ENCODE assay signal across 15 mouse cellular contexts in the genomic region with DNA sequence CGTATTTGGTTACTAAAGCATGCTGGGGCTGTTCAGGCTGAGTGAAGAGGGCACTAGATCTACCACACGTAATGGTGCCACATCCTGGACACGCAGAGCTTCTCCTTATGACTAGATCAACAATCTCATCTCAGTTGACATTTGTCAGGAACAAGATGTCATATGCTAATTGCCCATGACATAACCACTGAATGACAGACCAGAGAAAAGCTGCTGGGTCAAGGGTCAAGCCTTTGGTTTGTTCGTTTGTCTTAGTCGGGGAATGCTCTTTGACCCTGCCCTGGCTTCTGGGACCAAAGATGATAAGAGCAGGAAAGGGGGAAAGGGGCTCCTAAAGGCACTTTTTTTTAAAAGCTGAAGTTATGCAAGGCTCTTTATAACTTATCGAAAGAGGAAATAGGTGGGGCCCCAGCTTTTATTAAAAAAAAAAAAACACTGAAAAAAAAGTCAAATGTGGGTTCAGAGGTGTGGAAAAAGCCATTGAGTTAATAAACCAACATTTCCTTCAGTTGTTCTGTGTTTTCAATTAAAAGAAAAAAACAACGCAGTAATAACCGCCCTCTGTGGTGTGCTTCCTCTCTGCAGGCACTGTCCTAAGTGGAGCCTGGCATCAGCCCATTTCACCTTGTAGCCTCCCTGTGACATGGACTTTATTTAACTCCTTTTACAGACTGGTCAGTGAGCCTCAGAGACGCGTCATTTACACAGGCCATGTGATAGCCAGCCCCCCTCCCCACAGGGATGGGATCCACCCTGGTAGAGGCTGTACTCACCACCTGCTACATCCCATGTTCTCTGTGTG. TPM values are rescaled to one million over a fixed set of nuclear protein-coding genes. Genes with fewer than 3 reads are reported as not detected.
DNase-seq lines count a peak whose midpoint lies in the region; ATAC-seq and TF ChIP-seq lines count a peak whose summit lies in the region.
"Had no signal": no experiment of that assay in that cellular context is flagged by ENCODE, and none has a peak within 500 bp of the region (broad histone marks: within the 10 kb centered on the region; RNA-seq: fewer than 3 reads in every experiment).

No protein-coding gene starts in this region.

- no peak for TF ChIP-seq CTCF in lung, adult 2 months (IDR thresholded peaks at IDR 0.05; ENCODE audit: insufficient read depth, low read length)

- no peak overlapping the region for H3K4me2 ChIP-seq in forebrain, embryonic 11.5 days (ENCODE audit: low read depth, low read length, severe bottlenecking)
- H3K4me2 ChIP-seq: embryonic facial prominence, embryonic 15.5 days; heart, embryonic 13.5 days; midbrain, embryonic 13.5 days had no signal

- 29% methylated on average over 10 of the region's 10 CpGs for WGBS in lung, adult 2 months
- 70% methylated on average over 10 of the region's 10 CpGs for WGBS in forebrain, embryonic 11.5 days

- H3K36me3 ChIP-seq in forebrain, embryonic 11.5 days (ENCODE audit: control insufficient read depth, insufficient read depth, low read length), result no peaks in the 10 kb centered on the region
- H3K36me3 ChIP-seq: embryonic facial prominence, embryonic 15.5 days; heart, embryonic 13.5 days; midbrain, embryonic 13.5 days had no signal

- H3K4me1 ChIP-seq in lung, adult 2 months (ENCODE audit: control insufficient read depth, insufficient read depth, low read length), result no peaks in the 10 kb centered on the region
- no peaks in the 10 kb centered on the region for H3K4me1 ChIP-seq in forebrain, embryonic 11.5 days (replicated peaks; ENCODE audit: control insufficient read depth, insufficient read depth, low read length)
- H3K4me1 ChIP-seq: embryonic facial prominence, embryonic 15.5 days; heart, embryonic 13.5 days; midbrain, embryonic 13.5 days had no signal

- no peak for TF ChIP-seq POLR2A in lung, adult 2 months (IDR thresholded peaks at IDR 0.05; ENCODE audit: borderline replicate concordance, extremely low read depth, low read depth, low read length)

- DNase-seq in lung, postnatal 36 days, result peak; percentile 43
- DNase-seq in lung, adult 2 months, result no peak
- DNase-seq in T-cell, adult 2 months (ENCODE audit: low spot score), result peak; percentile 52
- DNase-seq in spleen, postnatal 36 days (ENCODE audit: low spot score in 2 of 2), result peak; percentile 77 to 78
- DNase-seq in forebrain, embryonic 11.5 days (ENCODE audit: low spot score), result no peak
- DNase-seq in left cerebral cortex, postnatal 25 days (ENCODE audit: low spot score in 2 of 2), result no peak
- DNase-seq: adrenal gland, postnatal 14 days; cerebellum, adult 8-10 months; layer of hippocampus, adult 9-11 months; liver had no signal

- peak; percentile 45 to 50; a peak in 3 of 4 replicates for ATAC-seq in hematopoietic stem cell, adult 5-6 weeks (replicated peaks in 1 of 2; ENCODE audit: insufficient read depth in 1 of 2, low FRiP score in 2 of 2, low TSS enrichment in 1 of 2, low read depth in 1 of 2, poor library complexity in 2 of 2, severe bottlenecking in 2 of 2)
- no peak for ATAC-seq in forebrain, embryonic 11.5 days (replicated peaks; ENCODE audit: low FRiP score)
- ATAC-seq: midbrain, embryonic 13.5 days had no signal

- H3K27ac ChIP-seq in forebrain, embryonic 11.5 days (ENCODE audit: low read depth, low read length), result no peak overlapping the region
- H3K27ac ChIP-seq: embryonic facial prominence, embryonic 15.5 days; heart, embryonic 13.5 days; midbrain, embryonic 13.5 days had no signal

- H3K4me3 ChIP-seq in lung, adult 2 months (replicated peaks; ENCODE audit: extremely low read depth, low read depth, low read length), result no peak overlapping the region
- H3K4me3 ChIP-seq in forebrain, embryonic 11.5 days (ENCODE audit: low read depth, low read length), result no peak overlapping the region
- H3K4me3 ChIP-seq: embryonic facial prominence, embryonic 15.5 days; heart, embryonic 13.5 days; midbrain, embryonic 13.5 days had no signal

- no peaks in the 10 kb centered on the region for H3K27me3 ChIP-seq in forebrain, embryonic 11.5 days (ENCODE audit: control insufficient read depth, insufficient read depth, low read length)
- H3K27me3 ChIP-seq: embryonic facial prominence, embryonic 15.5 days; midbrain, embryonic 13.5 days had no signal

- H3K9me3 ChIP-seq in forebrain, embryonic 11.5 days (ENCODE audit: control insufficient read depth, low read length), result no peaks in the 10 kb centered on the region
- H3K9me3 ChIP-seq: embryonic facial prominence, embryonic 15.5 days; heart, embryonic 13.5 days; midbrain, embryonic 13.5 days had no signal

- no peak overlapping the region for H3K9ac ChIP-seq in forebrain, embryonic 11.5 days (ENCODE audit: low read length)
- H3K9ac ChIP-seq: embryonic facial prominence, embryonic 15.5 days; heart, embryonic 13.5 days; midbrain, embryonic 13.5 days had no signal

- intact Hi-C loops in left cerebral cortex, postnatal 25 days (cut with DNase I), result loop anchor here (5.0 kb wide), 1 partner anchor 72 kb away; no protein-coding TSS in a partner anchor

RNA-seq across cellular contexts. Expression of gene Tmprss13, which starts 24.5 kb away (rescaled TPM):
- 1.1 and 6.6 TPM in 2 replicates for polyA plus RNA-seq in lung, adult 2 months (2012; rRNA removed)
- total RNA-seq in hematopoietic stem cell, adult 5-6 weeks (2017), result not detected in 2 replicates
- 0.08 and 0.11 TPM in 2 replicates for polyA plus RNA-seq in forebrain, embryonic 11.5 days (2014; fragmentation: Nextera tagmentation; extraction: Ambion mirVana)
- total RNA-seq in left cerebral cortex, postnatal 25 days (2021), result not detected
- polyA plus RNA-seq: frontal cortex, adult 2 months; heart, embryonic 13.5 days; midbrain, embryonic 13.5 days had no signal

RNA-seq across cellular contexts. Expression of gene Il10ra, which starts 25.5 kb away (rescaled TPM):
- 10.3 and 12.9 TPM in 2 replicates for polyA plus RNA-seq in lung, adult 2 months (2012; rRNA removed)
- total RNA-seq in hematopoietic stem cell, adult 5-6 weeks (2017), result 8.0 and 18.6 TPM in 2 replicates
- polyA plus RNA-seq in forebrain, embryonic 11.5 days (2014; fragmentation: Nextera tagmentation; extraction: Ambion mirVana), result 0.45 and 0.79 TPM in 2 replicates
- 1 to 10 TPM; 3.0 to 4.1 TPM for total RNA-seq in left cerebral cortex, postnatal 25 days (2021)

Comparison
In these comparisons a context has a peak if more than half of its experiments do, and no peak if none do; other contexts are left out.
1. DNase-seq: peak in lung, postnatal 36 days (single experiment), T-cell, adult 2 months (single experiment) and spleen, postnatal 36 days (2 of 2); none in lung, adult 2 months (single experiment), forebrain, embryonic 11.5 days (single experiment) and left cerebral cortex, postnatal 25 days (0 of 2).